Mouse (Mus musculus) urinary bladder, postnatal 14 days (tissue): ENCODE data around the gene Rtf2.
A peak's percentile ranks its signal among the peaks of the same experiment; 100 is the strongest.

Source experiments
- DNase-seq: peaks from one replicate; pipeline ENCODE4 v3.0.0; 2021; ENCODE audit warnings: low spot score

Gene Rtf2

GRCm38 (mm10) chr2:172439843-172440639 lies at the start of gene Rtf2:
Gene Rtf2, plus strand, starts transcription at chr2:172440556.
- DNase-seq, result peak; percentile 100

- no peak for DNase-seq
These were observed 48.3 kb upstream of the Rtf2 start for GRCm38 (mm10) chr2:172392041-172392521.

GRCm38 (mm10) chr2:172393391-172394051 lies 46.8 kb upstream of the Rtf2 start, which contains the start of gene Cass4:
Gene Cass4, plus strand, starts transcription at chr2:172393794.
- DNase-seq, result no peak

- DNase-seq, result no peak
These were observed 46.3 kb upstream of the Rtf2 start for GRCm38 (mm10) chr2:172394052-172394392.

- DNase-seq, result no peak
These were observed 45.7 kb upstream of the Rtf2 start for GRCm38 (mm10) chr2:172394671-172395070.

GRCm38 (mm10) chr2:172395961-172396360 lies 44.4 kb upstream of the Rtf2 start:
- DNase-seq, result no peak

GRCm38 (mm10) chr2:172399901-172400300 lies 40.5 kb upstream of the Rtf2 start:
- DNase-seq, result no peak

- DNase-seq, result no peak
These were observed 39.1 kb upstream of the Rtf2 start for GRCm38 (mm10) chr2:172401116-172401825.

GRCm38 (mm10) chr2:172404239-172404638 lies 36.1 kb upstream of the Rtf2 start:
- DNase-seq, result no peak

GRCm38 (mm10) chr2:172405011-172405410 lies 35.3 kb upstream of the Rtf2 start:
- DNase-seq, result no peak

GRCm38 (mm10) chr2:172406173-172406572 lies 34.2 kb upstream of the Rtf2 start:
- no peak for DNase-seq

- DNase-seq, result no peak
These were observed 32.9 kb upstream of the Rtf2 start for GRCm38 (mm10) chr2:172407499-172407898.

GRCm38 (mm10) chr2:172410686-172411085 lies 29.7 kb upstream of the Rtf2 start:
- DNase-seq, result no peak

- DNase-seq, result no peak
These were observed 29.3 kb upstream of the Rtf2 start for GRCm38 (mm10) chr2:172411091-172411490.

- DNase-seq, result no peak
These were observed 27.9 kb upstream of the Rtf2 start for GRCm38 (mm10) chr2:172412454-172412853.

- no peak for DNase-seq
These were observed 27.1 kb upstream of the Rtf2 start for GRCm38 (mm10) chr2:172413273-172413672.

- DNase-seq, result no peak
These were observed 26.5 kb upstream of the Rtf2 start for GRCm38 (mm10) chr2:172413894-172414293.

- no peak for DNase-seq
These were observed 24.1 kb upstream of the Rtf2 start for GRCm38 (mm10) chr2:172416218-172416617.

GRCm38 (mm10) chr2:172416876-172417275 lies 23.5 kb upstream of the Rtf2 start:
- DNase-seq, result no peak

- no peak for DNase-seq
These were observed 22.1 kb upstream of the Rtf2 start for GRCm38 (mm10) chr2:172418208-172418607.

GRCm38 (mm10) chr2:172430609-172431008 lies 9.7 kb upstream of the Rtf2 start:
- no peak for DNase-seq

GRCm38 (mm10) chr2:172433746-172434145 lies 6.6 kb upstream of the Rtf2 start:
- DNase-seq, result no peak
